Mouse (Mus musculus): Measurements from ENCODE around the gene Pla2g12b.
"Not testable (repeated sequence)": the region's sequence is repeated elsewhere in the genome, so short reads cannot be mapped to it uniquely, and the experiment has no call there.

Gene Pla2g12b

DNA sequence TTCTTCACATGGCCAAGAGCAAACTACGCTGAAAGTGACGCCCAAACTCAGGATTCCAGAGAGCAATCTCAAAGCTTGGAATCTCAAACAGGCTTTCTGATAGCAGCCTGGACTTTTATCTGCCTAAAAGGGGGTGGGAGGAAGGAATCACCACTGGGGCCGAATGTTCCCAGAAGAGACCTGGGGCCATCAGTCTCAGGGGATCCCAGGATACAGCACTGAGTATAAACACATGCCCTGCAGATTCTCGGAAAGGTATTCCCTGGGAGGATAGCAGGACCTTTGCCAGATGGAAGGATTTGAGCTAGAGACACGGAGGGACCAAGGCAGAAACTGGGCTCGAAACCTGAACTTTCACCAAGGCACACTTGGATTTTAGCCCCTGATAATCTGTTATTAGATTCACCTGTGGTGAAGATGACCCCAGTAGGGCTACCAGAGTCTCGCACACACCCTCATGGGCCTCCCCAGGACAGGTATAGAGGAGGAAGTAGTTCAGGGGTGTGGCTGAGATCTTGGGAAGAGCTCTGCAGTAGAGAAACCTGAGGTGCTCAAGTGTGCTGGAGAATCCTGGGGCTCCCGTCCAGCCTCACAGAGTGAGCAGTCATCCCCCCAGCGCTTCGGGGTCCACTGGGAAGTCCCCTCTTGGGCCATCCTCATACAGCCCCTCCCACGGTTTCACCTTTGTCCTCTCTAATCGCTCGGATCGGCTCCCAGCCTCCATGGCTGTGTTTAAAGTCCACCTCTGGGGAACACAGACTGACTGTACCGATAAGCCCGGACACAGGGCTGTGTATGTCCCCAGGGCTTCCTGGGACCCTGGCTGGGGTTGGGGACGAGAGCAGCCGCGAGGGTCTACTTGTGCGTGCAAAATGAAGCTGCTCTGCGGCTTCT lies at the start of gene Pla2g12b:
Gene Pla2g12b, plus strand, starts transcription at position 762 of the 894 bp plus-strand sequence.
- no peak for DNase-seq (ENCODE audit: low read depth, low spot score)

DNA sequence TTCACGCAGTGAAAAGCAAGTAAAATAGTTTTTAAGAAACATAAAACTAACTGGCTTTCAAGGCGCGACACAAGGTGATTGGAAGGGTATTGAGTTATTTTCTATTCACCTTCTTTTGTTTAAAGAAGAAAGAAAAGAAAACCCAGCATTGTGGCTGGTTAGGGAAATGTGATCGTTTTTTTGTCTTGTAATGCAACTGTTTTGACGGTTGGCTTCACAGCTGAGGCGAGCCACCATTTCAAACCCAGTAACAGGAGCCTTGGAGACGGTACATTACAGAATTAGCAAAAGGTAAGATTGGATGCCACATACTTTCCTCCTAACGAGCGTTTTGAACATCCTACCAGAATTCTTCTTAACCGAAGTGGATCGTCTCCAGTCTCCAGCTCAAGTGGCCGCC lies 49.3 kb upstream of the Pla2g12b start:
- DNase-seq (ENCODE audit: low read depth, low spot score): no peak

DNA sequence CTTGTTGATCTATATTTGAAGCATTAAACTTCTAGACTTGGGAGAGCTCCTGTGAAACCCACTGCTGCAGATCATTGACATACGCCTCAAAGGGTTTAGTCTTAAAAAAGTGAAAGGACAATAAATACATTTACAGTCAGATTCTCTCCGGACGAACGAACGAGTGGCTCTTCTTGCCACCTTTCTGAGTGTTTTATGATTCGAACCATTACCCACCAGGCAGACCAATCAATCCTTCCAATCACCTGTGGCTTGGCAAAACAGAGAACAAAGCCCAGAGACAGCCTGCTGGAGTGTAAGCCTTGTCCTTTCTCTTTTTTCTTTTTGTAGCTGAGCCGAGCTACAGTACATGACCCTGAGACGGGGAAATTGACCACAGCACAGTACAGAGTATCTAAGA lies 48.4 kb upstream of the Pla2g12b start:
- DNase-seq (ENCODE audit: low read depth, low spot score): no peak

DNA sequence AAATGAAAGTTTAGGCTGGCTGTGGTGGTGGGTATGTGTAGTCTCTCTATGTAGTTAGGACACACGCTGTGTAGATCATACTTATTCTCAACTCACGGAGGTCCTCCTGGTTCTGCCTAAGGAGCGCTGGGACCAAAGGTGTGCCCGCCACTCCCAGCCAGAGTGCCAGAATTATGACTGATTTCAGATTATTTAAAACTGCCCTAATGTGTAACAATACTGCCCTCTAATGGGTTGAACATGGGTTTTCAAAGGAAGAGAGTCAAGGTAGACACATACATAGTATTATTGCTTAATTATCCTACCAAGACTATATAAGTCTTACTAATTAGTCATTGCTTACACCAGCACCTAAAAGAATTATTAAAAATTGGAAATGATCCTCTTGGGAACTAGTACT lies 44.7 kb upstream of the Pla2g12b start:
- no peak for DNase-seq (ENCODE audit: low read depth, low spot score)

DNA sequence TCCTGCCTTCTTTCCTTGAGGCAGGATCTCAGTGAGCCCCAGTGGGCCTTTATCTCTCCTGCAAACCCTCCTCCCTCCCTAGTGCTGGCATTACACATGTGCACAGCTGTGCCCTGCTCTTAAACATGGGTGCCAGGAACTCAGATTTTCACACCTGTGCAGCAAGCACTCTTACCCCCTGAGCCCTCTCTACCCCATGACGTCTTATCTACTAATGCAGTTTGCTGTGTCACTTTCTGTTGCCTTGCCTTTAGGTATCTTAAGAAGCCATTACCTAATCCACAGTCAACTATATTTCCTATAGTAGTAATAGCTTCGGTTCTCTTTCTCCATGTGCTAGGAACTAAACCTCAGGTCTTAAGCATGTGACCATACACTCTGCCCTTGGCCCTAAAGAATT lies 40.3 kb upstream of the Pla2g12b start:
- no peak for DNase-seq (ENCODE audit: low read depth, low spot score)

DNA sequence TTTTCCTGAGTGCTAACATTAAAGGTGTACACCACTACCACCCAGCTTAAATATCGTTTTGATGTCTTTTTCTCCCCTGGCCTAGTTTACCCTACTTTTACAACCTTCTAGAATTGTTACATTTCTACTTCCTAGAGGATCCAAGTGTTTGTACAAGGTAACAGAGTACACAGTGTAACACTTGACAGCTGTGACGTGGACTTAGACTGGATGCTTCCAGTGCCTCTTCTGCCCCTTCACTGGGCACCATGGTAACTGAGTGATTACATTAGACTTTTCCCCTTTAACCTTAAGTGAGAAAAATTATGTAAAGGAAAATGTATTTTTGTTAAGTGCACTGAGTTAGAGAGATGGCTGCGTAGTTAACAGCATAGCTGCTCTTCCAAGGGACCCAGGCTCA lies 38.9 kb upstream of the Pla2g12b start:
- DNase-seq (ENCODE audit: low read depth, low spot score): no peak

DNA sequence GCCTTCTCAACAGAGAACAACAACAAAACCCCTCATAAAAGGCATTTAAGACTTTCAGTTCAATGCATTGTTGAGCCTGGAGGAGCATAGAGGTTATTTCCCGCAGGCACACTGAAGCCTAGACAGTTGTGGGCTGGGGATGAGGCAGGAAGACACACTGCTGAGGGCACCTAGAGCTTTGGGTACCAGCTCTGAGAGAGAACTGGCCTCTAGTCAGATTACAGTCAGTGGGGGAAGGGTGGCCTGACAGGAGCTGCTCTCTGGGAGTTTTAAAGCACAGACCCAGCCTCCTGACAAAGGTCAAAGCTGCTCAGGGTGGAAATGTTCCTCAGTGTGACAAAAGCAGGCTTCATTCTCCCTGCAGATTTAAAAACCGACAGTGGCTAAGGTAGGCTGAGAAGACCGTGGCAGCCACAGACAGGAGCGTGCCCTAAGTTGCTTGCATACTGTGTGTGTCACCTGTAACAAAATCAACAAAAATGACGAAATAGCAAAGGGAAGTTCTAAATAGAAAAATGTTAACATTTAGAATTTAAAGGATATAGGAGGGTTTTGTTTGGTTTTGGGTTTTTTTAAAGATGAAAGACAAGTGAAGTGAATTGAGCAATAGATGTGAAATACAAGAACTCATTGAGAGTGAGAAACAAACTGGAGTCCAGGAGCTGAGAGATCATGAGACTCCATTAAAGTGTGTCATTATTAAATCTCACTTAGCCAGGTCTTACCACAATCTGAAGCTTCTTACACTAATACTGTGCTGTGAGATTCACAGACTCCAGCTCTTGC lies 37.5 kb upstream of the Pla2g12b start:
- no peak for DNase-seq (ENCODE audit: low read depth, low spot score)

DNA sequence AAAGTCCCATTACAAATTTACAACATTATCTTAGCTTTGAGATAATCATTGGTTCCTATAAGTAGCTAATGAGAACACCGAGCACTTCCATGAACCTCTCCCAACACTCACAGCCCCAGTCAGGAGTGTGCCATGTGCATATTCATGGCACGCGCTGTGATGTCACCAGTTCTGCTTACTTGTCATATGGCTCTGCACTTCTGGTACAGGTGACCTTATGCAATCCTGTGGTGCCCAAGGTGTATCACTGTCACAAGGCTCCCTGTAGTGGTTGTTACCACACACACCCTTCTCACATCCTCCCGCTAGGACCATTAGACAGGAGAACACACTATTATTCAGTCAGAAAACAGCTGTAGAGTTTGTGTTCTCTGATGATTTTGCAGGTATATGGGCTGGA lies 36.7 kb upstream of the Pla2g12b start:
- DNase-seq (ENCODE audit: low read depth, low spot score): no peak

DNA sequence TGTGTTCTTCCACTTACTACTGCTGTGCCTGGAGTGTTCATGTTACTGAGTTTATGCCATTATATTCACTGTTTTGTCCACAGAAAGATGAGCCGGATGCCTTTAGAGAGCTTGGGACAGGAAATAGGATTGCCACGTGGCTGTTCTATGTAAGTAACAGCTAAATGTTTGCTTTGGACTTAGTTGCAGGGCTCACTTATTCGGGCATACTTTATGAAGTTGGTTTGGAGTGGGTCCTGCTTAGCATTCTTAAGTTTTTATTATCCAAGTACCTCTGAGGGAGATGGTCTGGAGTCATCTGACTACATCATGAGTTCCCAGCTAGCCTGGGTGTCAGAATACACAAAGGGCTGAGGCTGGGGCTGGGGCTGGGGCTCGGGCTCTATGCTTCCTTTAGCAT lies 36.3 kb upstream of the Pla2g12b start:
- no peak for DNase-seq (ENCODE audit: low read depth, low spot score)

DNA sequence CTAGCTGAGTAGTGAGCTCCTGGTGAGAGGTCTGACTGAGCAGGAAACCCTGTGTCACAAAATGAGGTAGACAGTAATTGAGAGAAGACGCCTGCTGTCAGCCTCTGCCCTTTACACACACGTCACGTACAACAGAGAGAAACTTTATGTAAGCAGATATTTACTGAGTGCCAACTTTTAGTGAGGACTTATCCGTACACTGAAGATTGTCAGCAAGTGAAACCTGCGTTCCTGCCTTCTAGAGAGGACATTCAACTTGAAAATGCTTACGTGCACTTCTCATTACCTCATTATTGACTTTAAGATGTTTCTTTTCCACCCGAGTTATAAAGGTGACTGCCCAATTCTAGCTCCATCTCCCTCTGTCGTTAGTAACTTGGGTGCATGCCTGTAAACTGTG lies 34.7 kb upstream of the Pla2g12b start:
- DNase-seq (ENCODE audit: low read depth, low spot score): no peak

DNA sequence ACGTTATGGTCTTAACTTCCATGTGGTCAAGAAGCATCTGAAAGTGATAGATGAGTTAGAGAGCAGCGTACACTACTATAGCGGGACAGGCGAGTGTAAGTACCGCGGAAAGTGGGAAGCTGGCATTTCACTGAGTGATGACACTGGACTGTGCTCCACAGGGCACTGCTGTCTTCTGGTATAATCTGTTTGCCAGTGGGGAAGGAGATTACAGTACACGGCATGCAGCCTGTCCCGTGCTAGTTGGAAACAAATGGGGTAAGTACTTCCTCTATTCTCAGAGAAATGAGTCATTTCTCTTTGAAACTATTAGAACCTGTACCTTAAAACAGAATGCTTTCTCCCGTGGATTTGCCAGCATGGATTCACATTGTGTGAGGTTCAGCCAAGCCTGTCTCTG lies 34.0 kb upstream of the Pla2g12b start:
- no peak for DNase-seq (ENCODE audit: low read depth, low spot score)

DNA sequence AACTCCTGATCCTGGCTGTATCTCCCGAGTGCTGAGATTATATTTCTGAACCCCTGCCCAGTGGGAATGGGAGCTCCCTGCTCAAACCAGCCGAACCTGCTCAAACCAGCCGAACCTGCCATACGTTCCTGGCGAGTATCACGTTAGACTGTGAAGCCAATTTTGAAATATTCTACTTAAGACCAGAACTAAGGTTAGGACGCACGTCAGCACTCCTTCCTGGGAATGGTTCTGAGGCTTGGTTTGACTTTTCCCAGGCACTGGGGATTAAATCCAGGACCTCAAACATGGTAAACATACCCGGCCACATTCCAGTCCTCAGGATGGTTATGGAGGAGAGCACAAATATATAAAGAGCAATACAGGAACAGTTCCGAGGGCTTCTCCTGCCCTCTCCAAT lies 25.6 kb upstream of the Pla2g12b start:
- DNase-seq (ENCODE audit: low read depth, low spot score): no peak

DNA sequence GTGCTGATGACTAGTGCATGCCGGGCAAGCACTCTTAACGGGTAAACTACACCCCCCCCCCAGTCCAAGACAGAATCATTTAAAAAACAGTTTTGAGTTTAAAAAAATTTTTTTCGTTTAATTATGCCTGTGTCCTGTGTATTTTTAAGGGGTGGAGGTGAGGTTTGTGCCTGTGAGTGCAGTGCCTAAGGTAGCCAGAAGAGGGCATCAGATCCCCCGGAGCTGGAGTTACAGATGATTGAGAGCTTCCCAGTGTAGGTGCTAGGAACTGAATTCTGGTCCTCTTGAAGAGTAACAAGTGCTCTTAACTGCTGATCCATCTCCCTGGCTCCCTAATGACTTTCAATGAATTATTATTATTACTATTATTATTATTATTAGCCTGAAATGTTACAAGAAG lies 24.7 kb upstream of the Pla2g12b start:
- DNase-seq (ENCODE audit: low read depth, low spot score): no peak

DNA sequence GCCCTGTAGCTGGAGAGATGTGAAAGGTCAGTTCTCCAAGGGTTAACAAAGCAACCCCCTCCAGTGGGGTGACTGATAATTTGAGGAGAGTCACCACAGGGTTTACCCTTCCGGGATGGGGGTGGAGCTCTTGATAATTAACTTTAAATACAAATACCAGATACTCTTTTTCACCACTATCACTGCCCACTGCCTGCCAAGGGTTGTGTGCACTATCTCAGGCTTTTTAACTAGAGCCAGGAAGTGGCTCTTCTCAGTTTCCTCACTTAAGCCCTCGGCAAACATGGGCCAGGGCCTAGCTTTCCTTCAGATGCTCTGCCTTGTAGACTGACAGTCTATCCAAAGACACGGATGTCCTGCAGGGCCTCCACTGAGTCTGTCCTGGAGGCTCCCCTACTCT lies 23.5 kb upstream of the Pla2g12b start:
- DNase-seq (ENCODE audit: low read depth, low spot score): no peak

DNA sequence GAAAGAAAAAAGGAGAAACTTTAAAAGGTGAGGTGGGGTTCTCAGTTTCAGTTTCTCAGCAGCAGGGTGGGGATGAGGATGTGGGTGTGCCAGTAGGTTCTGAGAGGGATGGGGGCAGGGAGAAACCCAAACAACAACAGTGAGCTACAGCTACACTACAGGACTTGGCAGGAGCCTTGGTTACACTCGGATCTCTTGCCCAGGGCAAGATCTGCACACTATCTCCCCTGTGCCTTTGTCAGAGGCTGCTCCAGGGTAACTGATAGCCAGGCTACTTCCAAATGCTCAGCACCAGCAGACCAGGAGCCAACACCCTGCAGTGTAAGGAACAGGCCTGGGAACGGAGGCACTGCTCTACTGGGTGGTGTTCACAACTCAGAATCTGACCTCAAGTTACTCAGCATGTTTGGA lies 23.0 kb upstream of the Pla2g12b start:
- no peak for DNase-seq (ENCODE audit: low read depth, low spot score)

DNA sequence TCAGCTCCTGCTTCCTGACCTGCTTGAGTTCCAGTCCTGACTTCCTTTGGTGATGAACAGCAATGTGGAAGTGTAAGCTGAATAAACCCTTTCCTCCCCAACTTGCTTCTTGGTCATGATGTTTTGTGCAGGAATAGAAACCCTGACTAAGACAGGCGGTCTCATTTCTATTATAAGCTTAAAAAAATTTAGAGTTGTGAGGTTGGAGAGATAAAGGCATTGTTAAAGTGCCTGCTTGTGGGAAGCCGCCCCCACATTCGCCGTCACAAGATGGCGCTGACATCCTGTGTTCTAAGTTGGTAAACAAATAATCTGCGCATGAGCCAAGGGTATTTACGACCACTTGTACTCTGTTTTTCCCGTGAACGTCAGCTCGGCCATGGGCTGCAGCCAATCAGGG lies 21.9 kb upstream of the Pla2g12b start:
- DNase-seq (ENCODE audit: low read depth, low spot score): peak; percentile 35

DNA sequence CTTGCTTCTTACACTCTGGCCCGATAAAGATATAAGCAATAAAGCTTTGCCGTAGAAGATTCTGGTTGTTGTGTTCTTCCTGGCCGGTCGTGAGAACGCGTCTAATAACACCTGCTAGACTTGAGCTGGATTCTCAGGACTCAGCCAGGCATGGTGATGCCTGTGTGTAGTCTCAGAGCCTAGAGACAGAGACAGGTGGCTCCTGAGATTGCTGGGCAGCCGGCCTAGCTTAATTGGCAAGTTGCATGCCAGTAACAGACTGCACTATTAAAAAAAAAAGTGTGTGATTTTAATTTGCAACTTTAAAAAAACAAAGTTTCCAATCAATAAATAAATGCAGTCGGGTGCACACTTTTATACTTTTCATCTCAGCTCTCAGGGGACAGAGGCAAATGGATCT lies 16.5 kb upstream of the Pla2g12b start:
- DNase-seq (ENCODE audit: low read depth, low spot score): no peak

DNA sequence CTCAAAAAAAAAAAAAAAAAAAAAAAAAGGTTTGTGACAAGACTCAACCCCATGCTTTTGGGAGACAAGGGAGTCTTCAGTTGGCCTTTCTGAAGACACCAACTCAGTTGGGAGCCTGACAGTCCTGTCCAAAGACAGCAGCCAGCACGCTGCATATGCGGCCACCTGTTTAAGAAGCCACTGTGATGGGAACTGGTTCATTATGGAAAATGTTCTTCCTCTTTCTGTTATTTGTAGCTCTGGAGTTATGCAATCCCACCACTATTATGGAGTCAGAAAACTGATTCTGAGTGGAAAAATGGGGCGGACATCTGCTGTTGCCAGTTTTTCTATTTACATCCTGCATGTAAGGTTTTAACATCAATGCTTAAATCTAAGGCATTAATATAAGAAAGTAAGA lies 13.8 kb upstream of the Pla2g12b start:
- no peak for DNase-seq (ENCODE audit: low read depth, low spot score)

DNA sequence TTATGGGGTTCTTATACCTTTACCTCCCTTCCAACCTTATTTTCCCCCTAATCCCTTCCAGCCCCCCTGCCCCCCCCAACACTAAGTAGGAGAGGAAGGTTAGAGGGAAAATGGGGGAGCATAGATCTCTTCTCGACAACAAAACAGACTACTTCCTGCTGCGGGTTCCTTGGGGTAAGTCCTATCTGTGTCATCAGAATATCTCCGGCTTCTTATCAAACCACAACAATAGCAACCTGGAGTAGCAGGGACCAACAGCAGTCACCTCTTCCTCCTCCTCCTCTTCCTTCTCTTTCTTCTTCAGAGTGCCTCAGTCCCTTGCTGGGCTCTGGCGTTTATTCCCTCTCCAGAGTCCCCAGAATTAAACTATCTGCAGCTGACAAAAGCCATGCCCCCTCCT lies 11.6 kb upstream of the Pla2g12b start:
- DNase-seq (ENCODE audit: low read depth, low spot score): no peak

DNA sequence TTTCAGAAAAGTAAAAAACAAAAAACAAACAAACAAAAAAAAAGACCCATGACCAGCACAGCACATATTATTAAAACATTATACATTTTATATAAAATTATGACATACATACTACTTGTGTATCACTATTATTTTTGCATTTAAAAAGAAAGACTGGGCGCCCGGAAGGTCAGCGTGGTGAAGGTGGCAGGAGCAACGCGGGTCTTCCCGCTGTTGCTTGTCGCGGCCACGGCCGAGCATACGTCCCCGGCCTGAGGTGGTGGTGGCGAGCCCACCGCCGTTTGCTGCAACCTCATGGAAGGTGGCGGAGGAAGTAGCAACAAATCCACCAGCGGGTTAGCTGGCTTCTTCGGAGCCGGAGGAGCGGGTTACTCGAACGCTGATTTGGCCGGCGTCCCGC lies 8.0 kb upstream of the Pla2g12b start, which contains the start of gene Gm10273:
Gene Gm10273, plus strand, starts transcription at position 172 of the 400 bp plus-strand sequence.
- not testable (repeated sequence) for DNase-seq (ENCODE audit: low read depth, low spot score)

DNA sequence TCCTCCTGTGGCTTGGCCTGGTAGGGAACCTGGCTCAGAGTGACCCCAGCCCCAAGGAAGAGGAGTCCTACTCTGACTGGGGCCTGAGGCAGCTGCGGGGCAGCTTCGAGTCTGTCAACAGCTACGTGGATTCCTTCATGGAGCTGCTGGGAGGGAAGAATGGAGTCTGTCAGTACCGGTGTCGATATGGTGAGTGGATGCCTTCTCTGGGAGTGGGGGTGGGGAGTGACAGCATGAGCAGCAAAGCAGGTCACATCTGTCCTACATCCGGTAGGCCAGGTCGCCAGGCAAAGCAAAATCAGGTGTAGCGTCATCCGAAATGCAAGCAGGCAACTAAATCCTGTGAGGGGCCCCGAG lies 311 bp downstream of the Pla2g12b start:
- DNase-seq (ENCODE audit: low read depth, low spot score): no peak

DNA sequence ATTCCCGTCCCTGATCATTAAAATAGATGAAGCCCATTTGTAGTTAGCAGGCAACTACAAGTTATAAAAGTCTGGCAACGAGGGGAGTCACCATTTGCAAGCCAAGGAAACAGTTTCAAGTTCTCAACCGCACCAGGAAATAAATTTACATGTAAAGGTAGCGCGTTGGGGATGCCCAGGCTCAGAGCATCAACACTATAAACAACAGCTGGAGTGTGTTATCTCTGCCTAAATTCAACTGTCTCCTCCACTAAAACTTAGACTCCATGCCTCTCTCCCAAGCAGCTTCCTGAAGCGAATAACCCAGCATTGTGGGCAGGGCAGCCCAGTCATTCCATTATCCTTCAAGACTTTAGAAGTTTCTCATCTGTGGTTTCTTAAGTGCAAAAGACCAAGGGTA lies 5.0 kb downstream of the Pla2g12b start:
- no peak for DNase-seq (ENCODE audit: low read depth, low spot score)

DNA sequence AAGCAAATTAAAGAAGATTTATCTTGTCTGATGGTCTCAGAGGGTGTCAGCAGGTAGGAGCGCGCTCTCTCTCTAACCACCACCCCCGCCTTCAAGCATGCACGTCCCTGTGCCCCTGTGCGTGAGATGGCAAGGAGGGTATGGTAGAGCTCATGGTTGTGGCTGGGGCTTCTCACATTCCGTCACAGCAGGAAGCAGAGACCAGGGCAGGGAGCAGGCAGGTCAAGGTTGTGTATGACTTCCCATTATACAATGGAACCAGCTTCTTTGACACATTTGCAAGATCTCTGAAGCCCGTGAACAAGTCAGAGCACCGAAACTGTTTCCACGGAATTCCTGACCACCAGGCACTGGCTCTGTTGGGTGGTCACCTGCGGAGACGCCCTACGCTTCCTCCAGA lies 6.8 kb downstream of the Pla2g12b start:
- no peak for DNase-seq (ENCODE audit: low read depth, low spot score)
